Mouse (Mus musculus): Measurements from ENCODE around the gene Tll1.
A peak's percentile ranks its signal among the peaks of the same experiment; 100 is the strongest.

Gene Tll1

DNA sequence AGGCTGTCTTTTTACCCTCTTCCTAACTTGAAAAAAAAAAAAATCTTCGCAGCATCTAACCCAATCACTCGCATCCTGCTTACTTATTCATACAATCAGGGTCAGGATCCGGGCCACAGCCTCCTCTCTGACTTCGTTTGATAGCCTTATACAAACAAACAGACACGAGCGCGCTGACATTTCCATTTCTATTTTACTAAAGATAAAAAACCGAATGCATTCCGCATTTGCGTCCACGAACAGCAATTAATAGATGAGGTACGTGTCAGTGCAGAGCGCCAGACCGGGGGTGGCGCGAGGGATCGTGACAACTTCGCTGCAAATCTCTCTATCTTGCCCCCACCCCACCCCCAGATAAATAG is at the start of gene Tll1:
Gene Tll1, minus strand, starts transcription at position 248 of the 362 bp plus-strand sequence.
- DNase-seq (ENCODE audit: low spot score in 2 of 2): no peak

DNA sequence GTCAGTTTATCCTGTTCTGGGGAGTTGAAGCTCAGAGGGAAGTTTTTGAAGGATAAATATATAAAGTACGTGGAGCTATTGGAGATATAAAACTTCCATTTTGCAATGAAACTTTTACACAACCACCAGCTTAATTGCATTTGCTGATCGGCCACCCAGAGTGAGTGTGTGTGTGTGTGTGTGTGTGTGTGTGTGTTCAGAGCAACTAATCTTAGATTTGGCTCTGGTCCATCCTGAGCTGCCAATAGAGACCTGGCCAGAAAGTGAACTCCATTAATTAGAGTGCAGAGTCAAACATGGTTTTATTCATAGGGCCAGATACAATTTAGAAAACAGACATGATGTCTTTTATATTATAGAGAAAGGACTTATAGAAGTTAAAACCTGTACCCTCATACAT is 32.6 kb upstream of the Tll1 start:
- DNase-seq (ENCODE audit: low spot score in 2 of 2): no peak

DNA sequence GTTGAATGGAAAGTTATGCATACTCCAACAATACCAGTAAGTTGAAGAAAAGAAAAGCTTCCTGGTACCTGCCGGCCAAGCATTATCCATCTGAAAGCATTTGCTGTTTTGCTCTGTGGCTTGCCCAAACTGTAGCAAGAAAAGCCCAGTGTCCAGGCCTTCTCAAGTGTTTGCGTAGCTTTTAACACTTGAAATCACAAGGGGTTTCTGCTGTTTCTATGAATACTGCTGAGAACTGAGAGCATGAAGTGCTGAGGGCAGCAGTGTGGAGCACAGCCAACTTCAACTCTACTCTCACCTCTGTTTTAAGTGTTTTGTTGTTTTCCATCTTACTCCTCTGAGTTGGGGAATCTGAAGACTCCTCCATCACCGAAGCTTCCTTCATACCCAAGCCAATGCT is 15.5 kb upstream of the Tll1 start:
- no peak for DNase-seq (ENCODE audit: low spot score in 2 of 2)

DNA sequence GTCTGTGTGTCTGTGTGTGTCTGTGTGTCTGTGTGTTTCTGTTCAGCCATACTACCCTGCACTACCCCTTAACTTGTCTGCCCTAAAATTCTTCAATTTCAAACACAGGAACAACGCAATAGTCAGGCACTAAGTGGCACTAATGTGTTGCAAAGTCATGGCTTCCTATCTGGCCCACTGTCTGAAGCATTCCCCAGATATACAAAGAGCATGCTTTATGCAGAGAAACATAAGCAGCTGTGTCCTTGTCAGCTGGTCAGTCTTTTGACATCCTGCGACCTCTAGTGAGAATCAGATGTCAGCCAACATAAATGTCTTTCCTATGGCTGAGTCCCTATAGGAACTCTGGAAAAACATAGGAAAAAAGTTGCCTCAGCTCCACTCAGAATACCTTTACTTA is 11.6 kb upstream of the Tll1 start:
- DNase-seq (ENCODE audit: low spot score in 2 of 2): no peak

DNA sequence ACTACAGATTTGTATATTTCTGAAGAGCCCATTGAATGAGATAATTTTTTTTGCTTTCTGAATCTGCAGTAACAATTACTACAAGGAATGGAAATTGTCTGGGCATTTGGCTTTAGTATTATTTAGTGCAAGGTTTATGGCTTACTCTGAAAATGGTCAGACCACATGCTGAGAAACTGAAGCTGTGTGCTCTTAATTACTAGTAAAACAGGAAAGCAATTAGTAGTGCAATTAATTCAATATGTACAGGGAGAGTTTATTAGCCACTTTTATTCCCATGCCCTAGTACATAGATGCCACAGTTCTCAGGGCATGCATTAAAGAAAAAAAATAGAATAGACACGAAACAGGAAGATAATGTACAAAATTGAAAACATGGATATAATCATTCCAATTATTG is 10.2 kb upstream of the Tll1 start:
- DNase-seq (ENCODE audit: low spot score in 2 of 2): no peak

DNA sequence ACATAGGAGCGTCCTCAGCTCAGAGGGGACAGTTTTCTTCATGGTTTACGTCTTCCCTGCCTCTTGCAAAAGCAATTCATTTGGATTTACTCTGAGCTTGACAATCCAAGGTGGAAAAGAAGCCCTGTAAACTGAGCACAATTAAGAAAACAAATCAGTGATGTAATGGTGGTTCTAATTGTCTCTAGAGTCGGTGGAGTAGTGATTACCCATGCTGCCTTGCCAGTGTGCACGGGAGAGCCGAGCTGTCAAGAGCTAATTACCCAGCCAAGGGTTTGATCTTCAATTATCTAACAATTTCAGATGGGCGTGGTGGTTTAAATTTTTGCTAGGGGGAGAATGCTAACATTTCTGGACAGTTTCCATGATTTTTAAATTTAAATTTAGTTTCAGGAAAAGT is 9.3 kb upstream of the Tll1 start:
- DNase-seq (ENCODE audit: low spot score in 2 of 2): no peak

DNA sequence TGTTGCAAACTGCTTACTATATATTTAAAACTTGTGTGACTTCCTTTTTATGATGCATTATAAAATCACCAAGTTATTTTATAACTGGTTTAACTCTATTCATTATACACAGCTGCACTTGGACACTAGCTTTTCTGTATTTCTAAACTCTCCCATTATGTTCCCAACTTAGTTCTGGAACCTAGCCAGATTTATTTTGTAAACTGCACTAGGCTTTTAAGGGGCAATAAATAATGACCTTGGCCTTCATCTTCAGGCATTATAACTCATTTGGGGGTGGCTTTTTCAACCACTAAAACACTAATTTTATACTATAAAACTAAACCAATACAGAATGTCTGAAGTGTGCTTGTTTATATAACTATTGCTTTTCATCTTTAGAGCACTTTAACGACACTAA is 8.8 kb upstream of the Tll1 start:
- no peak for DNase-seq (ENCODE audit: low spot score in 2 of 2)

DNA sequence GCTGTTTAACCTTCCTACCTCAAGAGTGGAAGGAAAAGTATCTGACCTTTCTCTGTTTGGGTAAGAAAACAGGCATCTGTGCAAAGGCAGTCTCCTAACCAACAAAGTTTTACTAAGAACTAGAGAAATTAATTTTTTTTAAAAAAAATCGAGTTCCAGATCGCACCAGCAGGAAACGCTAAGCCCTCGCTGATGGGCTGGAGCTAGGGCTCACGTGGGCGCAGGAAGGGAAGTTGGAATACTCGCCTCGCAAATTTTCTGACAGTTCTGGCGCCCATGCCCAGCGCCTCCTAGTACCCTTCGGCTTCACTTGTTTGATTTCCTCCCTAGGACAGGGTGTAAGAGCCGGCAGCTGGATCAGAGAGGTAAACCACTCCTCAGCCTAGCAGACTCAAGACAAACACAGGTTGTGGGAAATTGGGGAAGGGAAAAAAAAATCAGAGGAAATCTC is 365 bp upstream of the Tll1 start:
- peak; percentile 5 to 23 for DNase-seq (ENCODE audit: low spot score in 2 of 2)

DNA sequence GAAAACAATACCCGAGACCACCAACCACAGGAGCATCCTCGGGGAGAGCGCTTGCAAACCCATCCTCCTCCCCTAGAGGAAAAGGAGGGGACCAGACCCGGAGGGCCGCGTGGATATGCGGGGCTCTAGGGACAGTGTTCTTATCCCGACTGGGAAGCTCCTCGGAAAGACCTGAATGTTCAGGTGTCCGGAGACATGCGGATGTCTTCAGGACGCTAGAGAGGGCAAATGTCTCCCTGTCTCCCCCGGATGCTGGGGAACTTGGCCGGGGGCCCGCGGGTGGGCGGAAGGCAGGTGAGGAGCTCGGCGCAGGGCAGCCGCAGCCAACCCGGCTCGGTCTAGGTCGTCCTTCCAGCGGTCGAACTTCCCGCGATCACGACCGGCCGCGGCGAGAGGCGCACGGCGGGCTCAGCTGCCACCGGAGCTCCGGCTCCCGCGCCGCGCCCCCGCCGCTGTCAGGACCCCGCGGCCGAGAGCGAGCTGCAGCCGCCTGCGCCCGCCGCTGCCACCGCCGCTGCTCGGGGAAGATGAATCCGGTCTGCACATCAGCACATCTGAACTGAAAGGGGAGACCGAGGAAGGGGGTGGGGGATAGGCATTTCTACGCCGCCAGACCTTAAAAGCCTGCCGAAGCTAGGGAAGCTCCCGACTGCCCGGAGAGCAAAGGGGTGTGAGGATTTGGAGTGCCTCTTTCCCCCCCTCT is 599 bp downstream of the Tll1 start:
- DNase-seq (ENCODE audit: low spot score in 2 of 2): no peak

DNA sequence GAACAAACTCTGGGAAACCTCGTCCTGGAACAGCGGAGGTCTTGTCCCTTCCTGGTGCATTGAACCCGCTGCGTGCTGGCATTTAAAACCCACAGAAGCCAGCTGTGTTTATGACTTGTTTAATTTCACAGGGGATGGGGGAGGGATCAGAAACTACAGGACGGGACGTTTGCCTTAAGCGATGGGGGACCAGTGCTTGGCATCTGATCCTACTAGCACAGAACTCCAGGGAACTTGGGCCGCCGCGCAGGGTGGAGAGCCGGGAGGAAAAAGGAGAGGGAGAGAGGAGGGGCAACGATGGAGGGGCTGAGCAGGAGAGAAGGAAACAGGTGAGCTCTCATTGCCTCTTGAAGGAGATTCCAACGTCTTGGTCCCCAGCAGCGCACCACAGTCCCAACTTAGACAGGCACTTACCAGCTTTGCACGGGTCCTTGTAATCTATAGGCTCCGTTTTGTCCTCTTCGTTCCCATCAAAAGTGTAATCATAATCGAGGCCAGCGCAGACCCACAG is 1.2 kb downstream of the Tll1 start:
- no peak for DNase-seq (ENCODE audit: low spot score in 2 of 2)

DNA sequence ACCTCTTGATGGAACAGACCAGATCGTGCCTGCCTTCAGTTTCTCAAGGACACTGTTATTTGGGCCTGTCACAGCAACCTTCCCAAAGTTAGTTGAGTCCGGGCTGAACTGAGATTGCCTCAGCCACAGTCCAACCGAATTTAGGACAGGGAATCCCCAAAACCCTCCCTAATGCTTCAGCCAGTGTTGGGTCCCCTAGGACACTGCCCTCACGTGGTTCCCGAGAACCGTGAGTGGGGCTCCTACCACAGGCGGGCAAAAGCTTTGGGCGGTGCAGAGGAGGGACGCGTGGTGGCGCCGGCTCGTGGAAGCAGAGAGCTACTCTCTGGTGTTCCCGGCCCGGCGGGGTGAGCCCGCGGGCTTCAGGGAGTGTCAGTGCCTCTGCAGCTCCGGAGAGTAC is 1.9 kb downstream of the Tll1 start:
- DNase-seq (ENCODE audit: low spot score in 2 of 2): peak in 1 of 2 experiments; percentile 38

DNA sequence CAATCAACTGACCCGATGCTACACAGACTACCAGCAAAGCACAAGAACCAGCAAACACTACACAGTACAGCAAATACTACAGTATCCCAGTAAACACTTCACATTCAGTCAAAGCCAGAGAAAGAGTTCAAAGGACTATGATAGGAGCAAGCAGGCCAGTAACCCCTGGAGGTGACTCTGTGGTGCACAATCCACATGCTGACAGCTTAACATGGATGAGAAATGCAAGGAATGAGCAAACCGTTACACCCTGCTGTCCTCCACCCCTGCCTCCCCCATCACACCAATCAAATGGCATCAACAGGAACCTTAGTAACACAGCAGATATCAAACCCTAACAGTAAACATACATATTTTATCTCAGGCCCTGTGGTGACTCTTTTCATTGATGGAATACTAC is 7.7 kb downstream of the Tll1 start:
- no peak for DNase-seq (ENCODE audit: low spot score in 2 of 2)

DNA sequence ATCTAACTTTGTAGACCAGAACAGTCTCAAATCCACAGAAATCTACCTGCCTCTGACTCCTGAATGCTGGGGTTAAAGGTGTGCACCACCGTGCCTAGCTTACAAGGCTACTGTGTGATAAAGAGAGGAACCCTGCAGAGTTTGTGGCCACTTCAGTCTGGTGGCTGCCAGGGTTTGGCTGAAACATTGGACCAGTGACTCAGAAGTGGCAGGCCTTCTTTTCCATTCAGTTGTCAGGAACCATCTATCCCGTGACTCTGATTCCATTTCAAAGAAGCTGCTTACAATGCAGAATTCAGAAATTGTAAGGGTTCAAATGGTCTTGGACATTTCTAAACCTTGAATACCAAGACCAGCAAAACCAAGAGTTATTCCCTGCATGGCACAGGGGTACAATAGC is 12.7 kb downstream of the Tll1 start:
- no peak for DNase-seq (ENCODE audit: low spot score in 2 of 2)

DNA sequence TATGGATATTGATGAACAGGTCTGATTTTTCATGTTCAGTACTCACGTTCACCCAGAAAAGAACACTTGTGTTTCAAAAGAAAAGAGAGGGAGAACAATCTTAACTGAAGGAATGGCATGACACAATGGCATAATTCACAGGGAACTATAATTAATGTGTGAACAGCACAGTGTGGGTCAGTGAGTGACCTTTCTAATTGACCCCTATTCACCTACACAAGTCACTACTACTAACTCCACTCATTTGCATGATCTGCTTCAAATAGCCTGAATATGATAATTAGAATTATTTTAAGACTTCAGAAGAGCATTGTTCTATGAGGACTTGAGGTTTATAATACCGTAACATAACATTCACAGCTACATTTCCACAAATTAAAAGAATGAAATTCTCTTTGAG is 18.2 kb downstream of the Tll1 start:
- no peak for DNase-seq (ENCODE audit: low spot score in 2 of 2)

DNA sequence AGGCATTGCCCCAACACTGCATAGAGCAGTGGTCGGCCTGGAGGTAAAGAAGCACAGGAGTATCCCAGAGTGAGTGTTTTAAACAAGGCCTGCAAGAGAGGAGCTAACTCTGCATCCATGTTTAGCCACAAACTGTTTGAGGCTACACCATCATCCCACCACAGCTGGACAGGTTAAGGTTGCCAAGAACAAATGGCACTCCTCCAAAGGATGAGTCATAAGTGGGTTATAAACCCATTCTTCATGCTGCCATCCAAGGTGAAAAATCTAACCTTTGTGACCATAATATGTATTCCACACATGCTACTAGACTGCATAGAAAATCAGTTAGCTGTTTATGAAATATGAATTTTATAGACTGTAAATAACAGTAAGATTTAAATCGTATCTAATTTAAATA is 29.1 kb downstream of the Tll1 start:
- DNase-seq (ENCODE audit: low spot score in 2 of 2): no peak

DNA sequence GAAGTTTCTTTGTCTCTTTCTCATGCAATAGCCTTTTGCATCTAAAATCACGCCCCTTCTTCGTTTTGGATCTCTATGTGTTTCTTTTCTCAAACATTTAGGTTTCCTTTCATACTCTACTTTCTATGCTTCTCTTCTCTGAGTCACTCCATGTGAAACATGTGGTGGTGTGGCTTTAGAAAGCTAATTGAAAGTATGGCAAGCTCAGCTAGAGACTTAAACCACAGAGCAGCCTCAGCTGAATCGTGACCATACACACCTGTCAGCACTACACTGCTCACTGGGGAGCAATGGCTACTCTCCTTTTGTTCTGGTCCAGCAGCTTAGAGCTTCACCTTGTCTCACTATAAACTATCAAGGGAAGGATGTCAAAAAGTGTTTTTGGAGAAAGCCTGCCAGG is 31.2 kb downstream of the Tll1 start:
- no peak for DNase-seq (ENCODE audit: low spot score in 2 of 2)

DNA sequence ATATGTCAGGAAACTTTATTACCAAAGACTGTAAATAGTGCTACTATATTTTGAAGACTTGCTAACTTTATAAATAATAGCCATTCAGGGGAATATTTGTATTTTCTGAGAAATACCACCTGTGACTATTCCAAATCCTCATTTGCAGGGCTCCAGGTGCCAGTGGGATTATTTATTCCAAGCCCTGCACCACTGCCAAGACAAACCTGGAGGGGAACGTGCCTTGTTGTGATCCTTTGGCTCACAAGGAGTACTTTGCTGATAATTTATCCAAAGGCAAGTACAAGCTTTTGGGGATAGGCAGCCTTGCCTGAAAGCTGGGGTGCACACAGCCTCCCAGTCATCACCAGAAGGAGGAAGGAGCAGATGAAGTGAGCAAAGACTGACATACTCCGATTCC is 32.3 kb downstream of the Tll1 start:
- no peak for DNase-seq (ENCODE audit: low spot score in 2 of 2)

DNA sequence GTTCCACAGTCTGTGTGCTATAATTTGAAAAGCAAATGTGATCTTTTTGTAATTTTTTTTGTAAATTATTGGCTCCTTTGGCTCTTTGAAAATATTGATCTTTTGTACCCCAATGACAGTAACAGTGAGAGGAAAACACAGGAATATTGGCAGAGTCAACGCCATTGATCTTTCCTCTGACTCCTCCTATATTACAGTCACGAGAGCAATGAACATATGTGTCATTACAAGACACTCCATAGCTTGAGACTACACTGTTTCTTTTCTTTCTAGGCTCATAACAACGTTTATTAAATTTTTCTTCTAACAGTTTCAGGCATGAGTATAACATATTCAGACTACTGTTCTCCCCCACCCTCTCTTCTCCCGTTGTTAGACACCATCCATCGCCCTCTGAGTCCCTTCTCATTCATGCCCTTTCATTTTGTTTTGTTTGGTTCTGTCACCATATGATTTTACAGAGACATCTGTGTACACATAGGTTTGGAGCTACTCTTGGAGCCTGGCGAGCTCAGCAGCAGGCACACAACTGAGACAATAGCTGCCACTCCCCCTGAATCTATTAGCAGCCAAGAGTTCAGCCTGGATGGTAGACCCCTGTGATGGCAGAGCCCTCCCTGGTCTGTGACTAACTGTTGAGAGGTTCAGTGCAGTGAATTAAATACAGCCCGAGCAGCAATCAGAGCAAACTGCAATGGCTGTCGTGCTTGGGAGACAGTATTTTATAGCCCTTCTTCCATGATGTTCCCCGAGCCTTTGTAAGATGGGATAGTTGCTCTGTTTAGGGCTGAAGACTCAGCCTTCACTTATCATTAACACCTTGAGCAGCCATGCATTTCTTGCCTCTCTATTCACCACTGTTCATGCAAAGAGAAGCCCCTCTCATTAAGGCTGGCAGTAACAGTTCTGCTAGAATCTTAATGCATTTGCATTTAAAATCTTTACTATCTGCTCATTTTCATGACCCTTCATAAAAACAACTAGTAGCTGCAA is 52.9 kb downstream of the Tll1 start:
- no peak for DNase-seq (ENCODE audit: low spot score in 2 of 2)

DNA sequence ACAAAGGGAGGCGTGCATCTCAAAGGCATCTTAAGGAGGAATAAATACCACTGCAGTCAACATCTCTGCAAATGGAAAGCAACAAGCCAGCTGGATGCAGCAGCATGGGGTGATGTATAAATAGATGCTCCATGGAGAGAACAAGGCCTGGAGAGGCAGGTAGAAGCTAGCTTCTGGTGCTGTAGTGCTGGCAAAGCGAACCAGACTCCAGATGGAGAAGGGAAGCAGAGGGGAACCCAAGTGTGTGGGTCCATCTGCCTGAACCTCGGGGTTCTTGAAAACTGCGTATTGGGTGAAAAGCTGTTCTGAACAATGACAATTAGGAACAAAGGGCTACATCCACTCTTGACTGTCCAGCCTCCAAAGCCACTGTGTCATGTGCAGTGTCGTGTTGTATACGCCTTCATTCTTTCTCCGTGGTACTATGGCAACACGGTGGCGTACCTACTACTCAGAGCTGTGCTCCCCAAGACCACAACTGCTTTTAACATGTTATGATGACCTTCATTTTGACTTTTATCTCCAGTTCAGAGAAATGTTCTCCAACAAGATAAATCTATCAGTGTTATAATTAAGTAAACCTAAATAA is 53.8 kb downstream of the Tll1 start:
- no peak for DNase-seq (ENCODE audit: low spot score in 2 of 2)

DNA sequence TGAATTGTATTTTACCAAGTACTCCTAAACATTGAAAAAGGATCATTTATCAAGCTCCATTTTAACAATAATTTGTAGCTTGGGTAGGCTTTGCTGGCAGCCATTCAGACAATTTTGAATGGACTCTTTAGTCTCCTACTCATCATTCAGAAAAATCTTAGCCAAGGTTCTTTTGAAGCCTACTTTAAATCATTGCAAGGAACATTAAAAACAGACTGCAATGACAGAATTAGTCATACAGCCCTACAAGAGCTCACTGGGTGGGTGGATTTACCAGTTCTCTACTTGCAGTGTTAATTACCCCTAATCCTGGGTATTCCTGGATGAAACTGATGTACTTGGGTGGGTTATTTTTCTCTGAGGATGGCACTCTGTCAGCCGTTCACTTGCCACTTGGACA is 69.5 kb downstream of the Tll1 start:
- no peak for DNase-seq (ENCODE audit: low spot score in 2 of 2)

DNA sequence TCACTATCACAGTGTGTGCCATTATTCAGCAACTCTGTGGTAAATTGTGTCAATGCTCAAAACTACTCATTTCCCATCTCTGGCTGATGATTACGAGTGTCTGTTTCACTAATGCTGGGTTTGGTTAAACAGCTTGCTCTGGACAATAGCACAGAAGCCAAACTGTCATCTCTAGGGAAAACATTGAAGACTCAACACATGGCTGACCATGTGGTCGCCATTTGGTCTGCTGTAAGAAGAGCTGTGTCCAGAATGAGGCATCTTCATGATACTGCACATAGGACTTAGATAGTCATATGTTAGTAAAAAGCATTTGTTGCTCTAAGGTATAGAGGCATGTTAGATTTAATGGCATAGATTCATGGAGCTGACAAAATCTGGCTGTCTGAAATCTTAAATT is 98.9 kb downstream of the Tll1 start:
- no peak for DNase-seq (ENCODE audit: low spot score in 2 of 2)

DNA sequence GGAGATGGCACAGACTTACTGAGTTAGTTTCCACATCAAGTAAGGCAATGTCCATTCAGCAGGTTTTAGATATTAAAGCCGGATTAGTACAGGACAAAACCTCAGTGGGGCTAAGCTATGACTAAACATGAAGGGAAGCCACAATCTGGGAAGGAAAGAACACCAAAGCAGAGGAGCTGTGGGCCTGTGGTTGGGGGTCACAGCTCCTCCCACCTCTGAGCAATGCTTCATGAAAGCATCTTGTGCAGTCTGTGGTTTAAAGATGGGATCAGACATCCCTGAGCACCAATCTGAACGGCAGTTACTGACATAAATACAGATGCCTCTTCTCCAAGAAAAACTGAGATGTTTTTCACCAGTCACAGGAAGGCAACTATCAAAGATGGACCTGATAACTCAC is 132.7 kb downstream of the Tll1 start:
- no peak for DNase-seq (ENCODE audit: low spot score in 2 of 2)

DNA sequence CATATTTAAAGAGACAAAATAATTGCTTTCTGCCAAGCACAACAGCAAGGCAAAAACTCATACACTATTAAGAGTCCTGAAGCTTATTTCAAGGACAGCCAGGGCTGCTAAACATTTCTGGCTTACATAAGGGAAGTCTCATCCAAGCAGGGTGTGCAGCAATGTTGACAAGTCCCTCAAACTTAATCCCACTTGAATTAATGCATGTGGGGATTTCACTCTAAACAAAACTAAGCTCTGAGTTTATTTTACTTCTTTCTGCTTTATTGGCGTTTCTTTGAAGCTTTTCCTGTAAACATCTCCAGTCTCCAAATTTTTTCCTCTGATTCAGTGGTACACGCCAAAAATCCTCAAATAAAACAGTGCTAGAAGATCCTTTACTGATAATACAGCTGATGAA is 146.2 kb downstream of the Tll1 start:
- DNase-seq (ENCODE audit: low spot score in 2 of 2): no peak

Data from urinary bladder, postnatal 36 days (tissue).